Mouse (Mus musculus): ENCODE measurements around the gene Apba2.

DNA sequence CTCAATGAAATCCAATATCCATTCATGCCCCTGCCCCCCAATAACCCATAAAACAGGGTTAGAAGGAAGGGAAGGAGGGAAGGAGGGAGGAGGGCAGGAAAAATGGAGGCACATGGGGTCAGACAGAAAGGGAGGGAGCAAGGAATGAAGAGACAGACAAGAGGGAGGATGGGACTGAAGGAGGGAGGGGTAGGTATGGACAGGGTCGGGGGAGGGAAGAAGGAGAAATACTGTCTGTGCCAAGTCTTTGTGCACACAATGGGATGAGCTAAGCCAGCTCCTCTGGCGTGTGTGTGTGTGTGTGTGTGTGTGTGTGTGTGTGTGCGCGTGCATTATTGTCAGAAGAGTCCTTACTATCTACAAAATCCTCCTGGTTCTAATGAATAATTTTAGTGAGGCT, 183.4 kb downstream of the Apba2 start:
- no peak for TF ChIP-seq CTCF (IDR thresholded peaks at IDR 0.05; ENCODE audit: borderline replicate concordance, insufficient read depth, low read length)
- TF ChIP-seq POLR2A (IDR thresholded peaks at IDR 0.05; ENCODE audit: low read depth, low read length), result no peak

Measured in embryonic fibroblast, embryonic 13.5 days (primary cell).